Mouse (Mus musculus) forebrain, embryonic 13.5 days (tissue): ENCODE measurements at regions not wholly inside any gene's neighbourhood (a gene's known extent, or its start where the extent isn't known, plus 50 kb on each side); places are given as distances from the start of the nearest gene placed in this dataset.

Experiments used
- ATAC-seq: fragments of 200-750 bp; cut with Nextera tagmentation; 2 replicates; pipeline ENCODE4 v1.8.0; 2017
- H3K27ac ChIP-seq: fragments of 300-500 bp; sonication (generic); 2 replicates; pipeline ENCODE4 v1.5.1; 2015; ENCODE audit warnings: inconsistent platforms, mild to moderate bottlenecking, moderate library complexity
- H3K27me3 ChIP-seq: fragments of 300-500 bp; sonication (generic); 2 replicates; pipeline ENCODE4 v1.6.1; 2015; ENCODE audit warnings: mild to moderate bottlenecking, inconsistent platforms
- H3K36me3 ChIP-seq: fragments of 300-500 bp; sonication (generic); 2 replicates; pipeline ENCODE4 v1.6.1; 2015; ENCODE audit warnings: mild to moderate bottlenecking, inconsistent platforms; ENCODE audit not compliant: poor library complexity, severe bottlenecking
- H3K4me1 ChIP-seq: fragments of 300-500 bp; sonication (generic); 2 replicates; pipeline ENCODE4 v1.6.1; 2015; ENCODE audit warnings: inconsistent platforms
- H3K4me2 ChIP-seq: fragments of 300-500 bp; sonication (generic); 2 replicates; pipeline ENCODE4 v1.6.1; 2015; ENCODE audit warnings: inconsistent platforms, mild to moderate bottlenecking, moderate library complexity
- H3K4me3 ChIP-seq: fragments of 300-500 bp; sonication (generic); 2 replicates; pipeline ENCODE4 v1.5.1; 2015; ENCODE audit warnings: mild to moderate bottlenecking, inconsistent platforms
- H3K9ac ChIP-seq: fragments of 300-500 bp; sonication (generic); 2 replicates; pipeline ENCODE4 v1.6.1; 2015; ENCODE audit warnings: mild to moderate bottlenecking, inconsistent platforms
- H3K9me3 ChIP-seq: fragments of 300-500 bp; sonication (generic); replicated peaks from 2 replicates; pipeline ENCODE4 v1.6.1; 2016; ENCODE audit warnings: inconsistent platforms
- WGBS: fragments of 180-500 bp; shearing (Covaris S2); methylation state at CpG from one replicate; pipeline ENCODE4 v1.1.7; 2015; 5-methylcytosine and 5-hydroxymethylcytosine counted together

DNA sequence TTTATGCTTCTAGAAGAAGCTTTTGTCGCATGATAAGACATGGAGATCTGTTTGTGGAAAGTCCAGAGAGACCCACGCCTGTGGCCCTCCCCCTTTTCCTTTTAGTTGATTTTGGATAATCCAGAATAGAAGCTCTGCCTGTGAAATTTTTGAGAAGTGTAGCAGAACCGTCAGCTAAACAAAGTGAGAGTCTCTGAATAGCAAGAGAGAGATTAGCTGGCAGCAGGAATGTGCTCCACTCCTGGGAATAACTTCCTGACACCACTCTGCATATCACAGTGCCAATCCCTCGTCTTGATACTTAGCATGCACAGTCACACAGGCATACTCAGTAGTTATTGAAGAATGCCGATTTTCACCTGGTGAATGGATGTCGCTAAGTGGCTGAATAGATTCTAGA, 99.2 kb upstream of the Magi3 start:
- ATAC-seq = peak; percentile 39; the same call in 1 of the 2 replicates

DNA sequence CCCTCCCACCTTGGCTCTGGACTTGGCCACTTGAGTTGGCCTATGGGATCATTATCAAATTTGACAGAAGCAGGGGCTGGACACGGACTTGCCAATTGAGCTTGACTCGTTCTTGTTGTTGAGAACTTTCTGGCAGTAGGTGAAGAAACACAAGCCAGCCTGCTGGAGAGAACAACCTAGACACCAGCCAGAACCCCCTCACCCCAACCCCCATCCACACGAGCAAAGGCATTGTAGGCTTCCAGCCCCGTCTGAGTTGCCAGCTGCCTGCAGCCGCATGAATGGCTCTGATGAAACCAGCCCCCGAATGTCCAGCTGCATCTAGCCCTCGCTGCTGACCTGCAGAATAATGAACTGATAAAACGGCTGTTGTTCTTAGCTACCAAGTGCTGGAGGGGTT, 98.7 kb upstream of the Magi3 start:
- Histone ChIP-seq H3K27ac (no peak overlapping the region), H3K36me3 (no peaks in the 10 kb centered on the region), H3K4me3 (no peak overlapping the region), H3K4me1 (peaks cover 22% of the 10 kb centered on the region), H3K4me2 (no peak overlapping the region), H3K9me3 (no peaks in the 10 kb centered on the region), H3K27me3 (no peaks in the 10 kb centered on the region), H3K9ac (no peak overlapping the region)
- WGBS = 22% methylated on average over 8 of the region's 8 CpGs
- peak; percentile 67; the same call in 1 of the 2 replicates for ATAC-seq

More for the DNA sequence above, 99.2 kb upstream of the Magi3 start:
- peaks cover 22% of the 10 kb centered on the region for H3K4me1 ChIP-seq
- no peak overlapping the region for H3K27ac ChIP-seq
- H3K9me3 ChIP-seq = no peaks in the 10 kb centered on the region
- no peak overlapping the region for H3K4me2 ChIP-seq
- 39% methylated on average over 6 of the region's 6 CpGs for WGBS
- H3K36me3 ChIP-seq = no peaks in the 10 kb centered on the region
- no peak overlapping the region for H3K4me3 ChIP-seq
- no peak overlapping the region for H3K9ac ChIP-seq
- H3K27me3 ChIP-seq = no peaks in the 10 kb centered on the region

DNA sequence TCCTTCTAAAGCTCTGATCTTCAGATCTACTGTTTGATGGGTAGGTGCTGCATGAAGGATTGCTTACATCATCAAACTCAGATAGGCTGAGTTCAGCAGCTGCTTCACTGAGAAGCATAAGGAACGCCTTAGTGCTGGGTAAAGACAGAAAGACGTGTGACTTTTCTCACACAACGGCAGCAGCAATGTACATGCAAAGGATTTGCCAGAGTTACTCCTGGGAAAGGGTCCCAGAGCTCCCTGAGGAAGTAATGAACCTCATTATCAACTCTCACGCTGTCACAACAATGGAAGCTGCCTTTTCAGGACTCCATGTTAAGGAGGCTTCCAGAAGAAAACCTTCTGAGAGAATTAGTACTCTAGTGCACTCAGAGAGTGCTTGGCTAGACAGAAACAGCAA, 97.4 kb upstream of the Magi3 start:
- 57% methylated on average over 4 of the region's 4 CpGs for WGBS
- Histone ChIP-seq H3K4me1 (peaks cover 22% of the 10 kb centered on the region), H3K9ac (no peak overlapping the region), H3K36me3 (no peaks in the 10 kb centered on the region), H3K4me2 (no peak overlapping the region), H3K9me3 (no peaks in the 10 kb centered on the region), H3K27ac (no peak overlapping the region), H3K27me3 (no peaks in the 10 kb centered on the region), H3K4me3 (no peak overlapping the region)
- peak; percentile 43; the same call in 1 of the 2 replicates for ATAC-seq

DNA sequence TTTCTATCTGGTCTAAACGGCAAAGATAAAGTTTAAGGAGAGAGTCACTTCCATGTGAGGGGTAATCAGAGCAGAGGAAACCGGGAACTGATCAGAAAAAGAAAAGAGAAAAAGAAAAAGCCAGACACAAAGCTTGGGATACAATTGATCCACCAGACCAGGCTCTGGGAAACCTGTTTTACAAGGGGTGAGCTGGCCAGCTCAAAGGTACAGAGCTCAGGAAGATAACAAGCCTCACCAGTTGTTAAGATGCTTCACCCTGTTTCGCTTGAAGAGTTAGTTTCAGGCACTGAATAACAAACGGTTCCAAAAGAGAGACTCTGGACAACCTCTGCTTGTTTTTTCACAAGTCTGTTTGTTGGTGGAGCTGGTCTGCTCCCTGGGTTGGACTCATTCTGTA, 92.9 kb upstream of the Magi3 start:
- Histone ChIP-seq H3K9me3 (no peaks in the 10 kb centered on the region), H3K4me1 (peaks cover 17% of the 10 kb centered on the region), H3K36me3 (no peaks in the 10 kb centered on the region), H3K4me2 (no peak overlapping the region), H3K27ac (no peak overlapping the region), H3K9ac (no peak overlapping the region), H3K4me3 (no peak overlapping the region), H3K27me3 (no peaks in the 10 kb centered on the region)
- no peak for ATAC-seq
- 89% methylated on average over 4 of the region's 4 CpGs for WGBS

DNA sequence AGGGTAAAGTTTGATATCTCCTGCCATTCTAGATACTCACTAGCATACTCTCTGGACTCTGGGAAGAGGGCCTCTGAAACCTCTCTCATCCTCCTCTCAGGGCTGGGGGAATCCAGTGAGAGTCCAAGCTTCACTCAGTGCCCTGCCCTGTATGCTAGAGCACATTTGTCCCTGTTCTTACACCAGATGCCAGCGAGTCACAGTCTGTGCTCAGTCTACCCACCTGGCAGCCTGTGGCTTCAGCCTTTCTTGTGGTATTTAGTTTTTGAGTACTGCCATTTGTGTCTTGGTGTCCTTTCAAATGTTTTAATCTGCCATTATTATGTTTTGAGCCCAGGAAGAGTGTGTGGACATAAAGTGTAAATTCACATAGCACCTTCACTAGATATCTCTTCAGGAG, 86.8 kb upstream of the Magi3 start:
- Histone ChIP-seq H3K4me2 (no peak overlapping the region), H3K27me3 (no peaks in the 10 kb centered on the region), H3K27ac (no peak overlapping the region), H3K9ac (no peak overlapping the region), H3K4me3 (no peak overlapping the region), H3K9me3 (no peaks in the 10 kb centered on the region), H3K4me1 (peaks cover 23% of the 10 kb centered on the region), H3K36me3 (no peaks in the 10 kb centered on the region)
- ATAC-seq = no peak
- WGBS = 87% methylated on average over 1 of the region's 1 CpGs

DNA sequence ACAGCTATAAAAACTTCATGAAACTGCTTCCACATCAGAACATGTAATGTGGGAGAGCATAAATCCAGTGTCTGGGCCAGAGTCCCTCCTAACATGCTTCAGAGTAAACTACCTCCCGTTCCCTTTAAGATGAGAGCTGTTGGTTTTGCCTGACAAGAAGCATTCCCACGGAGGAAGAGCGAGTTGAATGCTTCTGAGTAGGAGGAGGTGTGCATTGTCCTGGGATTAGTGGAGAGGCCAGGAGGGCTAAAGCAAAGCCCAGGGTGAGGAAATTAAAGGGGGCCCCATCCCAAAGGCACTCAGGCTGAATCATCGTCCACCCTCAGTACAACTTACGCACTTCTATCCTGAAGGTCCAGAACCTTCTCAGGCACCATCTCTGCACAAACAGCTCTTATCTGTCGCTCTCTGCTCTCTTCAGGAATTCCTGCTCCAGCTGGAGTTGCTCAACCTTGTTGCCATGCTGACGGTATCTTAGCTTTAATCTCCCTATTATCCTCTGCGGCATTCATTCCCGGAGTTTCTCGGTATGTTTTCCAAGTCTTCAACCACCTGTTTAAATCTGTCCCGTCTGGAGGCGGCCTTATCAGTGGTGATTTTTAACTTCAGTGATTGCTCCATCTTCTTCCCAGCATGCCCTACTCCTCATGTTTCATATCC, 85.9 kb upstream of the Magi3 start:
- Histone ChIP-seq H3K4me3 (no peak overlapping the region), H3K27me3 (no peaks in the 10 kb centered on the region), H3K4me1 (peaks cover 21% of the 10 kb centered on the region), H3K9me3 (no peaks in the 10 kb centered on the region), H3K4me2 (no peak overlapping the region), H3K36me3 (no peaks in the 10 kb centered on the region), H3K27ac (no peak overlapping the region), H3K9ac (no peak overlapping the region)
- no peak for ATAC-seq
- WGBS = 5% methylated on average over 12 of the region's 12 CpGs

DNA sequence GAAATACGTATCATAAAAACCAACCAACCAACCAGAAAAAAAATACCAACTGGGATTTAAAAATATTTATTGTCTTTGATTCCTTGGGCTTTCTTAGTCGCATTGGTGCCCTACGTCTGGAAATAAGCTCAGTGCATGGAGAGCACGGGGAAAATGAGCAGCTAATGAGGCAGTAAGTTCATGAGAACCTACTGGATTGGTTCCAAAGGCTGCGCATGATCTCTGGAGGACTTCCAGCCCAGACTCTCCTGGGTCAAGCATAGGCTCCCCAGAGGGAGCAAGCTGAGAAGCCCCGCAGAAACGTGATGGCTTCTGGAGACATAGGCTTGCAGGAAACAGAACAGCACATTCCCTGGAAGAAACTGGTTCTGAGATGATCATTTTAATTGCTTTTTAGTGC, 83.4 kb upstream of the Magi3 start:
- Histone ChIP-seq H3K4me2 (no peak overlapping the region), H3K36me3 (no peaks in the 10 kb centered on the region), H3K27ac (no peak overlapping the region), H3K27me3 (no peaks in the 10 kb centered on the region), H3K4me3 (no peak overlapping the region), H3K9ac (no peak overlapping the region), H3K4me1 (peaks cover 25% of the 10 kb centered on the region), H3K9me3 (no peaks in the 10 kb centered on the region)
- ATAC-seq = no peak
- WGBS = 67% methylated on average over 7 of the region's 7 CpGs

DNA sequence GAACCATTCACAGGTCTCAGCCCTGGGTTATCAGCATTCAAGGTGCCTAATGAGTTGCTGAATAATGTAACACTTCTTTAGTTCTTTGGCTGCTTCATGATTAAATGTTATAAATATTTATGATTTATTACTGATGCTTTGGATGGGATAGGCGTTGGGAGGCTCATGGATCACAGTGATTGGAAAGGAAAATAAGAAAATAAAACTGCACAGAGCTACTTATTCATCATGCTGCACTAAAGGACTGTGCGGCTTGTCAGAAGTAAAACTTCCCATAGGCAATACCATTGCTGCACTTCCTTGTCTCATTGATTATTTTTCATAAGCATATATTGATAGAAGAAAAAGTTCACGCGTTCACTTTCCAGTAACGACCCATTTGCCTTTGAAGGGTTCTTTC, 80.0 kb upstream of the Magi3 start:
- WGBS = 52% methylated on average over 5 of the region's 5 CpGs
- Histone ChIP-seq H3K36me3 (no peaks in the 10 kb centered on the region), H3K27ac (no peak overlapping the region), H3K4me3 (no peak overlapping the region), H3K9ac (no peak overlapping the region), H3K4me2 (no peak overlapping the region), H3K9me3 (no peaks in the 10 kb centered on the region), H3K4me1 (peaks cover 21% of the 10 kb centered on the region), H3K27me3 (no peaks in the 10 kb centered on the region)
- 0 out of 2 replicates have a peak, but pooled peaks have one; percentile 16 for ATAC-seq

DNA sequence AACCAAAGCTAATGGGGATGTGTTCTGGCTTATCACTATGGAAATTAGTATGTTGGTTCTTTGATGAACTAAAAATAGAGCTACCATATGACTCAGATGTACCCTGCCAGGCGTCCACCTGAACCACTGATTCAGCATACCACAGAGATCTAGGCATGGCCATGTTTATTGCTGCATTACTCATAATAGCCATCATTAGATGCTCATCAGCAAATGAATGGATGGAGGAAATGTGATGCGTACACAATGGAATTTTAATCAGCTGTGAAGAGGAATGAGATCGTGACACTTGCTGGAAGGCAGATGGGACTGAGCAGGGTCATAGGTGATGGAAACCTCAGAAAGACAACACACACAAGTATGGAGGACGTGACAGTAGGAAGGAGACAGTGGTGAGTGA, 78.7 kb upstream of the Magi3 start:
- Histone ChIP-seq H3K4me1 (peaks cover 28% of the 10 kb centered on the region), H3K4me2 (no peak overlapping the region), H3K27me3 (no peaks in the 10 kb centered on the region), H3K4me3 (no peak overlapping the region), H3K9ac (no peak overlapping the region), H3K27ac (no peak overlapping the region), H3K9me3 (no peaks in the 10 kb centered on the region), H3K36me3 (no peaks in the 10 kb centered on the region)
- no peak; the same call in 1 of the 2 replicates for ATAC-seq
- WGBS = 48% methylated on average over 4 of the region's 4 CpGs

DNA sequence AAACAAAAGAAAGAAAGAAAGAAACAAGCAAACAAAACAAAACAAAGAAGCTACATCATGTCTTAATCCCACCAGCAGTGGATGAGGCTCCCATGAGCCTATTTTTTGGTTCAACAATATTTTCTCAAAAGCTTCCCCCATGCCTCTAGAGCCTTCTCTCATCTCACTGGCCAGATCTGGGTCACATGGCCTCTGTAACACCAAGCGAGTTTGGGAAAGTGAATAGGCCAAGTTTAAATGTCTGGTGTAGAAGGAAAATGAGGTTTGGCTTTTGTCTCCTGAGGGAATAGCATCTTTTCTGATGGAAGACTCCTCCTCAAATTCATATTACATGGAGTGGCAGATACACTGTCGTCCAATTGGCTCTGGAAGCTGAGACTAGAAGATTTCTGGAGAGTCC, 78.2 kb upstream of the Magi3 start:
- H3K4me1 ChIP-seq = peaks cover 25% of the 10 kb centered on the region
- 83% methylated on average over 2 of the region's 2 CpGs for WGBS
- H3K27ac ChIP-seq = no peak overlapping the region
- no peak for ATAC-seq
- no peaks in the 10 kb centered on the region for H3K36me3 ChIP-seq
- H3K4me2 ChIP-seq = no peak overlapping the region
- H3K4me3 ChIP-seq = no peak overlapping the region
- H3K27me3 ChIP-seq = no peaks in the 10 kb centered on the region
- no peak overlapping the region for H3K9ac ChIP-seq
- H3K9me3 ChIP-seq = no peaks in the 10 kb centered on the region

DNA sequence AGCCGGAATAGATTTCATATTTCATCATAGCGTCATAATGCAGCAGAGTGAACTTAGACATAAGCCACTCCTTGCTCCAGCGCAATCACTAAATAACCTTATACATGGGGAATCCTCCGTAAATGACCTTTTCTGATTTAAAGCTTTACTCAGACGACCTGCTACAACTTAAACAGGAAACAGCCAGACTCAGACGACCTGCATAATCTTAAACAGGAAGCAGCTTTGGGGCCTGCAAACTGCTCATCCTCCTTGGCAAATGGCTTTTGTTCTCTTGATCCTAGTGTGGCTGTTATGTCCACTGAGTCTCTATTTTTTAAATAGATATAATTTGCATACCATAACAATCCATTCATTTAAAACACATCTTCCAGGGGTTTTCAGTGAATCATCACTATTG, 76.9 kb upstream of the Magi3 start:
- no peak for ATAC-seq

DNA sequence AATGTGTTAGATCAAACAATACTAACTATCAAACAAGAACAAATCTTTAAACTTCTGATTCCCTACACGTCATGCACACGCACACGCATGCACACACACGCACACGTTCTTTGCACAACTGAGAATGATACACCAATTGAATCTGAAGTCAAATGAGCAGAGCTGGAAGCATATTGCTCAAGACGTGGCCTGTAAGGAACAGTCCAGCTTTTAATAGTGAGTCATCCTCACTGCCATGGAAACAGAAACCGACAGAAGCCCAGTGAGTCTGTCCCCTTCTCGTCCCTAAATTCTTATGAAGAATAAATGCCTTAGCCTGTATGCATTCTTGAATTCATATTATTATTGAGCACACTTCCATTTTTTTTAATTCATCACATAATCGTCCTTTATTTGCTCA, 75.7 kb upstream of the Magi3 start:
- no peak overlapping the region for H3K9ac ChIP-seq
- H3K27me3 ChIP-seq = no peaks in the 10 kb centered on the region
- no peak overlapping the region for H3K27ac ChIP-seq
- ATAC-seq = no peak
- no peak overlapping the region for H3K4me3 ChIP-seq
- 59% methylated on average over 9 of the region's 9 CpGs for WGBS
- no peaks in the 10 kb centered on the region for H3K36me3 ChIP-seq
- no peaks in the 10 kb centered on the region for H3K9me3 ChIP-seq
- no peak overlapping the region for H3K4me2 ChIP-seq
- peaks cover 24% of the 10 kb centered on the region for H3K4me1 ChIP-seq

More for the DNA sequence above, 76.9 kb upstream of the Magi3 start:
- H3K36me3 ChIP-seq = no peaks in the 10 kb centered on the region
- H3K27ac ChIP-seq = no peak overlapping the region
- no peak overlapping the region for H3K4me3 ChIP-seq
- peaks cover 24% of the 10 kb centered on the region for H3K4me1 ChIP-seq
- H3K27me3 ChIP-seq = no peaks in the 10 kb centered on the region
- H3K4me2 ChIP-seq = no peak overlapping the region
- 82% methylated on average over 6 of the region's 6 CpGs for WGBS
- H3K9me3 ChIP-seq = no peaks in the 10 kb centered on the region
- no peak overlapping the region for H3K9ac ChIP-seq

DNA sequence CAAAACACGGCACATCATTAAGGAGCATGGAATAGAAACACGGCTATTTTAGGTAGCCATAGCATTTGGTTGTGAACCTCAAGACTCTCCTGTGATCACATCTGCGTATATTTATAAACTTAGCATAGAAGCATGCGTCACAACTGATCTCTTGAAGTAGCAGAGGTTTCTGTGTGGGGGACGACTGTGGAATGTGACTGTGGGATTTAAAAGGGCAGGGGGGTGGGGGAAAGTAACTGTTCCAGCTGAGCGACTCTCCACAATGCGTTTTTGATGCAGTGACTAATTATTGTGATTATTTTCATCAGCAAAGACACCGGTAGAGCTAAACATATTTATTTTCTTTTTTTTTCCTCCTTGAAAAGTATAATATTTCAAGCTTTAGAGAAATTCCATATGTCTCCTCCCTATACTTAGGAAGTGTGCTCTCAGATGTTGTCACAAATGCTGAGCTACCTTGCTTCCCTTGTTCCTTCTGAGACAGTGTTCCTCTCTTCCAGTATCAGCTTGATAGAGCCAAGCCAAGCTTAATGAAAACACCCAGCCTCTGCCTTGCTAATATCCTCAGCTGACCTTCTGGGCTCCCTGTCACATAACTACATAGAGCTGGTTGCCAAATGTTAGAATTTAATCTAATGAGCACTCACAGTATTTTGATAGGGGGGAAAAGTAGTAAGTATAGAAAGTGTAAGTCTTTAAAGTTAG, 75.0 kb upstream of the Magi3 start:
- Histone ChIP-seq H3K27ac (no peak overlapping the region), H3K9me3 (no peaks in the 10 kb centered on the region), H3K36me3 (no peaks in the 10 kb centered on the region), H3K4me1 (peaks cover 18% of the 10 kb centered on the region), H3K27me3 (no peaks in the 10 kb centered on the region), H3K9ac (no peak overlapping the region), H3K4me2 (no peak overlapping the region), H3K4me3 (no peak overlapping the region)
- 24% methylated on average over 8 of the region's 8 CpGs for WGBS
- no peak for ATAC-seq
